Mouse (Mus musculus): ENCODE measurements around the gene Zfp609. TPM values are rescaled to one million over a fixed set of nuclear protein-coding genes. Genes with fewer than 3 reads are reported as not detected.

Gene Zfp609
- polyA plus RNA-seq, 1 experiment from 2014 or later = 7.0 TPM

GRCm38 (mm10) chr9:65829410-65829809 is 2.0 kb upstream of the Zfp609 start:
- Histone ChIP-seq H3K4me3 (no peak overlapping the region), H3K27ac (replicated peaks) (no peak overlapping the region), H3K9me3 (no peaks in the 10 kb centered on the region), H3K27me3 (replicated peaks; ENCODE audit: low read depth, poor library complexity, severe bottlenecking) (no peaks in the 10 kb centered on the region), H3K4me1 (peaks cover 35% of the 10 kb centered on the region), H3K36me3 (replicated peaks) (no peaks in the 10 kb centered on the region)
- DNase-seq (ENCODE audit: low spot score) = peak; percentile 47
- WGBS = 76% methylated on average over 2 of the region's 2 CpGs

GRCm38 (mm10) chr9:65828511-65828910 is 1.1 kb upstream of the Zfp609 start:
- Histone ChIP-seq H3K27me3 (replicated peaks; ENCODE audit: low read depth, poor library complexity, severe bottlenecking) (no peaks in the 10 kb centered on the region), H3K4me1 (peaks cover 44% of the 10 kb centered on the region), H3K9me3 (no peaks in the 10 kb centered on the region), H3K4me3 (peak overlapping the region; percentile 92), H3K36me3 (replicated peaks) (no peaks in the 10 kb centered on the region), H3K27ac (replicated peaks) (peak overlapping the region; percentile 99)
- WGBS = 47% methylated on average over 3 of the region's 3 CpGs
- no peak for DNase-seq (ENCODE audit: low spot score)

DNA sequence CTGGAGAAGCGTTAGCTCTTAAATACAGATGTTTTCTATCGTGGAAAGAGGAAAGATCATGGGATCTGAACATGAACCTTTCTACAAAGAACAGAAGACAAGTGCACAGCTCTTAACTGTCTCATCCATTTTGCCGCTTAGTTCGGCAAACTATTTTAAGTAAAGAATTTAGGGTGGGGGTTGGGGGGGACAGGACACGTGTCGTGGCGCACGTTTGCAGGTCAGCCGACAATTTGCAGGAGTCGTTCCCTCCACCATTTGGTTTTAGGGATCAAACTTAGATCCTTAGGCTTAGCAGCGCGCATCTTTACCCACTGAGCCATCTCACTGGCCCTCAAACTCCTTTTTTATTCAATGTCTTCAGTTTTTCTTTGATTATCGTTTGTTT is 646 bp upstream of the Zfp609 start:
- Histone ChIP-seq H3K27ac (replicated peaks) (peak overlapping the region; percentile 99), H3K36me3 (replicated peaks) (no peaks in the 10 kb centered on the region), H3K27me3 (replicated peaks; ENCODE audit: low read depth, poor library complexity, severe bottlenecking) (no peaks in the 10 kb centered on the region), H3K4me1 (peaks cover 47% of the 10 kb centered on the region), H3K9me3 (no peaks in the 10 kb centered on the region), H3K4me3 (peak overlapping the region; percentile 92)
- no peak for DNase-seq (ENCODE audit: low spot score)
- WGBS = under 1% methylated on average over 13 of the region's 13 CpGs

GRCm38 (mm10) chr9:65826588-65827343 is 598 bp downstream of the Zfp609 start:
- Histone ChIP-seq H3K27me3 (replicated peaks; ENCODE audit: low read depth, poor library complexity, severe bottlenecking) (no peaks in the 10 kb centered on the region), H3K36me3 (replicated peaks) (no peaks in the 10 kb centered on the region), H3K4me3 (peak overlapping the region; percentile 92), H3K4me1 (peaks cover 45% of the 10 kb centered on the region), H3K9me3 (no peaks in the 10 kb centered on the region), H3K27ac (replicated peaks) (peak overlapping the region; percentile 99)
- DNase-seq (ENCODE audit: low spot score) = no peak
- WGBS = 1% methylated on average over 31 of the region's 31 CpGs

DNA sequence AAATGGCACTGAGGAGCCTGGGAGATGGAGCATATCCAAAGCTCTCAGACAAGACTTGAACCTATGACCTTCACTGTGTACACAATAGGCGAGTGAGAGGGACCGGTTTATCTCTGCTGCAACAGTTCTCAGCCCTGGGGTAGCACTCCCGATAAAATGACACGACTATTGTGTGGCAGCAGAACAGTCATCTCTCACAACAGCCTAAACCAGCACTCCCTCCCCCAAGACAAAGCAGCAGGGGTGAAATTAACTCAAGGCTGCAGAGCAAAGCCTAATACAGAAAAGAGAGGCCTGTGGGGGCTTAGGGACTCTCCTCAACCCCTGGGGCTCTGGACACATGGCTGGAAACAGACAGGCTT is 1.2 kb downstream of the Zfp609 start:
- peaks cover 43% of the 10 kb centered on the region for H3K4me1 ChIP-seq
- H3K27me3 ChIP-seq (replicated peaks; ENCODE audit: low read depth, poor library complexity, severe bottlenecking) = no peaks in the 10 kb centered on the region
- H3K9me3 ChIP-seq = no peaks in the 10 kb centered on the region
- peak; percentile 47 for DNase-seq (ENCODE audit: low spot score)
- H3K4me3 ChIP-seq = peak overlapping the region; percentile 92
- peak overlapping the region; percentile 99 for H3K27ac ChIP-seq (replicated peaks)
- under 1% methylated on average over 4 of the region's 4 CpGs for WGBS
- H3K36me3 ChIP-seq (replicated peaks) = no peaks in the 10 kb centered on the region

- no peak overlapping the region for H3K27ac ChIP-seq (replicated peaks)
- no peak for DNase-seq (ENCODE audit: low spot score)
- no peaks in the 10 kb centered on the region for H3K36me3 ChIP-seq (replicated peaks)
- WGBS = 78% methylated on average over 10 of the region's 10 CpGs
- H3K9me3 ChIP-seq = no peaks in the 10 kb centered on the region
- peaks cover 43% of the 10 kb centered on the region for H3K4me1 ChIP-seq
- H3K27me3 ChIP-seq (replicated peaks; ENCODE audit: low read depth, poor library complexity, severe bottlenecking) = no peaks in the 10 kb centered on the region
- H3K4me3 ChIP-seq = no peak overlapping the region
Measured at GRCm38 (mm10) chr9:65823716-65824462, 3.5 kb downstream of the Zfp609 start.

DNA sequence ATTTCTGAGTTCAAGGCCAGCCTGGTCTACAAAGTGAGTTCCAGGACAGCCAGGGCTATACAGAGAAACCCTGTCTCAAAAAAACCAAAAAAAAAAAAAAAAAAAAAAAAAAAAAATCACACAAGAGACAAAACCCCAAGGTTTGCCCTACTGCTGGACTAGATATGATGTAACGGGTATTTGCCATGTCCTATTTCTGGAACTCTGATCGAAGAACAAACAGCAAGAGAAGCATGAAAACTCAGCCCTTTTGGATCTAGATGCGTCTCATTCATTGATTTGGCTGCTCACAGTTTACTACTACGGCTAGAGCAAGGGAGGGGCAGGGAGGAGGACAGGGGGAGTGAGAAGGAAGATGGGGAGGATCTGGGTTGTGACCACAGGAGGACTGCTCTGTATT is 5.4 kb downstream of the Zfp609 start:
- Histone ChIP-seq H3K27ac (replicated peaks) (no peak overlapping the region), H3K27me3 (replicated peaks; ENCODE audit: low read depth, poor library complexity, severe bottlenecking) (no peaks in the 10 kb centered on the region), H3K4me1 (peaks cover 33% of the 10 kb centered on the region), H3K4me3 (no peak overlapping the region), H3K9me3 (no peaks in the 10 kb centered on the region), H3K36me3 (replicated peaks) (peaks cover 10% of the 10 kb centered on the region)
- no peak for DNase-seq (ENCODE audit: low spot score)
- WGBS = 87% methylated on average over 4 of the region's 4 CpGs

DNA sequence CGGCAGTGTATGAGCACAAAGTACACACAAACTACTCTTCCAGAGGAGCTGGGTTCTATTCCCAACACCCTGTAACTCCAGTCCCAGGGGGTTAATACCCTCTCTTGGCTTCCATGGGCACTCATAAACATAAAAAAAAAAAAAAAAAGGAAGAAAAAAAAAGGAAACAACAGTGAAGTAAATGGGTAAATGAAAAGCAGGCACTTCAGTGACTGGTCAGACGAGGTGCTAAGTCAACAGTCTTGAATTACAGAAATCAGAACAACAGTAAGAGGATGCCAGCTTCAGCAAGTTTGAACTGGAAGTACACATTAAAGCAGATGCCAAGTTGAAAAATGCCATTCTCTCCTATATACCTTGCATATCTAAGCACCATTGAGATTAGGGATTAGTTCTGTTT is 7.1 kb downstream of the Zfp609 start:
- Histone ChIP-seq H3K9me3 (peaks cover 9% of the 10 kb centered on the region; the same call in 1 of the 2 replicates), H3K4me1 (peaks cover 19% of the 10 kb centered on the region), H3K27me3 (replicated peaks; ENCODE audit: low read depth, poor library complexity, severe bottlenecking) (no peaks in the 10 kb centered on the region), H3K27ac (replicated peaks) (no peak overlapping the region), H3K36me3 (replicated peaks) (peaks cover 27% of the 10 kb centered on the region), H3K4me3 (no peak overlapping the region)
- no peak for DNase-seq (ENCODE audit: low spot score)
- WGBS = 77% methylated on average over 2 of the region's 2 CpGs

DNA sequence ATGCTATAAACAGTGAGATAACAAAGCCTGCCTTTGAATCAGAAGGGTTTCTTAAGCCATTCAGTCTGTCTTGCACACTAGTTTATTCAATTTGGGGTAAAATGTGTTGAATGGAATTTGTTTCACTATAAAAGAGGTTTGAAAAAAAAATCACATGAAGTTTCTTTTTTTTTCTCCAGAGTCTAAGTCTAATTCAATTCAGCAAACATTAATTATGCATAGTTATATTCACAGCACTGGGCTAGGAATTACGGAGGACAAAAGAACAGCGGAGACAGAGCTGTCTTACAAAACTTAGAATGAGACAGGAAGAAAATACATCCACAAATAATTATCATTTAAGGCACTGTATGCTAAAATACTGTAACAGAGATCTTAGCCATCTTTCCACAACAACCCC is 9.0 kb downstream of the Zfp609 start:
- H3K27me3 ChIP-seq (replicated peaks; ENCODE audit: low read depth, poor library complexity, severe bottlenecking) = no peaks in the 10 kb centered on the region
- no peak overlapping the region for H3K4me3 ChIP-seq
- H3K36me3 ChIP-seq (replicated peaks) = peaks cover 42% of the 10 kb centered on the region
- H3K9me3 ChIP-seq = peaks cover 9% of the 10 kb centered on the region; the same call in 1 of the 2 replicates
- H3K27ac ChIP-seq (replicated peaks) = no peak overlapping the region
- H3K4me1 ChIP-seq = peaks cover 2% of the 10 kb centered on the region; the same call in 1 of the 2 replicates
- no peak for DNase-seq (ENCODE audit: low spot score)
- 83% methylated on average over 2 of the region's 2 CpGs for WGBS

DNA sequence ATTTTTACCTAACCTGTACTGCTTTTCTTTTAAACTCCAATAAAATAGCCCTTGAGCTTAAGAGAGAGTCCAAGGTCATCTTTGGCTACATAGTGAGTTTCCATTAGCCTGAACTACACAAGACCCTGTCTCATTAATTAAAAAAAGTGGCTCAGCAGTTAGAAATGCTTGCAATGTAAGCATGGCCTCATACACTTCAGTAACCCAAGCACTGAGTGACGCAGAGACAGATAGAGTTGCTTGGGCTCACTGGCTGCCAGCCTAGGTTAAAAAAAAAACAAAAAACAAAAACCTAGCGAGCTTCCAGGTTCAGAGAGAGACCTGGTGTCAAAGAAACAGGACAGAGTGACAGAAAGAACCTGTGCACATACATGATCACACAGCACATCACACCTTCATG is 14.5 kb downstream of the Zfp609 start:
- no peak overlapping the region for H3K4me3 ChIP-seq
- no peaks in the 10 kb centered on the region for H3K27me3 ChIP-seq (replicated peaks; ENCODE audit: low read depth, poor library complexity, severe bottlenecking)
- no peak overlapping the region for H3K27ac ChIP-seq (replicated peaks)
- peaks cover 9% of the 10 kb centered on the region; the same call in 1 of the 2 replicates for H3K9me3 ChIP-seq
- no peak for DNase-seq (ENCODE audit: low spot score)
- H3K36me3 ChIP-seq (replicated peaks) = peaks cover 49% of the 10 kb centered on the region
- 78% methylated on average over 2 of the region's 2 CpGs for WGBS
- no peaks in the 10 kb centered on the region for H3K4me1 ChIP-seq

- DNase-seq (ENCODE audit: low spot score) = no peak
- Histone ChIP-seq H3K36me3 (replicated peaks) (peaks cover 40% of the 10 kb centered on the region), H3K27me3 (replicated peaks; ENCODE audit: low read depth, poor library complexity, severe bottlenecking) (no peaks in the 10 kb centered on the region), H3K4me1 (no peaks in the 10 kb centered on the region), H3K4me3 (no peak overlapping the region), H3K9me3 (peaks cover 9% of the 10 kb centered on the region; the same call in 1 of the 2 replicates), H3K27ac (replicated peaks) (no peak overlapping the region)
- WGBS = 87% methylated on average over 1 of the region's 1 CpGs
Measured at GRCm38 (mm10) chr9:65811784-65812183, 15.6 kb downstream of the Zfp609 start.

DNA sequence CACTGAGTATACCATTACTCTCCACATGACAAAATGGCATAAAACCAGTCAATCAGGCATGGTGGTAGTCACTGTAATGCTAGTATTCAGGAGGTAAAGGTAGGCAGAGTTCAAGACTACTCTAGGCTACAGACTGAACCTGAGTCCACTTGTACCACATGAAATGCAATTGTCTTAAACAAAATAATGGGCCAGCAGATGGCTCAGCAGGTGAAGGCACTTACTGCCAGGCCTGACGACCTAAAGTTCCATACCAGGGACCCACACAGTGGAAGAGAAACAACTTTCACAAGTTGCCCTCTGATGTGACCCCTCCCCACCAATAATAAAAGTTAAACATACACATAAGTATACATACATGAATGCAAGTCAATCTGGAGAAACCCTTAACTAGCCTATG is 19.5 kb downstream of the Zfp609 start:
- Histone ChIP-seq H3K9me3 (no peaks in the 10 kb centered on the region), H3K4me1 (no peaks in the 10 kb centered on the region), H3K27ac (replicated peaks) (no peak overlapping the region), H3K4me3 (no peak overlapping the region), H3K36me3 (replicated peaks) (peaks cover 11% of the 10 kb centered on the region; the same call in 1 of the 2 replicates), H3K27me3 (replicated peaks; ENCODE audit: low read depth, poor library complexity, severe bottlenecking) (no peaks in the 10 kb centered on the region)
- 70% methylated on average over 1 of the region's 1 CpGs for WGBS
- no peak for DNase-seq (ENCODE audit: low spot score)

DNA sequence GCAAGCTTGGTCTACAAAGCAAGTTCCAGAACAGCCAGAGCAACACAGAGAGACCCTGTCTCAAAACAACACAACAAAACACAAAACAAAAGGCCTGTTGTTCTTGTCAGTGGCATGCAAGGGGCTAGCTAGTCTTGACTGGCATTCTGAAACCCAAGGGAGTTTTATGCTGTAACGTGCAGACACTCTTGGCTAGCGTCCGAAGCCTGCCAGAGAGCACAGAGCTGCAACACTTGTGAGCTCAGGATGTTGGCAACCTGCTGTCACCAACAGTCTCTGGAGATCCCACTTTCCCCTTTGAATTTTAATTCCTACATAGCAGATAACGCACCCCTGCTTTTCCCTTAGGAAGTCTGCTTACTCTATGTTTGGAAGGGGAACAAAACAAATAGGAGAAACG is 20.1 kb downstream of the Zfp609 start:
- H3K4me3 ChIP-seq = no peak overlapping the region
- WGBS = 53% methylated on average over 5 of the region's 5 CpGs
- H3K27ac ChIP-seq (replicated peaks) = no peak overlapping the region
- no peaks in the 10 kb centered on the region for H3K9me3 ChIP-seq
- no peaks in the 10 kb centered on the region for H3K4me1 ChIP-seq
- peaks cover 11% of the 10 kb centered on the region; the same call in 1 of the 2 replicates for H3K36me3 ChIP-seq (replicated peaks)
- DNase-seq (ENCODE audit: low spot score) = no peak
- H3K27me3 ChIP-seq (replicated peaks; ENCODE audit: low read depth, poor library complexity, severe bottlenecking) = no peaks in the 10 kb centered on the region
